ENCODE assay signal across 11 mouse cellular contexts in genomic region chr2:173337666-173338065, GRCm38 (mm10).
DNase-seq lines count a peak whose midpoint lies in the region; ATAC-seq and TF ChIP-seq lines count a peak whose summit lies in the region.
"Had no signal": no experiment of that assay in that cellular context is flagged by ENCODE, and none has a peak within 500 bp of the region (broad histone marks: within the 10 kb centered on the region; RNA-seq: fewer than 3 reads in every experiment).

No protein-coding gene starts in this region.

- no peak for TF ChIP-seq POLR2A in liver, adult 2 months (IDR thresholded peaks at IDR 0.05; ENCODE audit: extremely low read depth, insufficient read depth, low read length)

- TF ChIP-seq CTCF in liver, adult 2 months (IDR thresholded peaks at IDR 0.05; ENCODE audit: low read depth, low read length), result no peak

- H3K9ac ChIP-seq in liver, adult 2 months (ENCODE audit: low read depth, low read length), result no peak overlapping the region
- H3K9ac ChIP-seq in liver, embryonic 11.5 days (ENCODE audit: low read depth, low read length), result no peak overlapping the region
- H3K9ac ChIP-seq: liver, embryonic 15.5 days had no signal

- DNase-seq in liver, adult 2 months (ENCODE audit: extremely low read depth, low read depth, low spot score), result peak; percentile 51
- DNase-seq in liver, embryonic 11.5 days (ENCODE audit: low spot score), result no peak
- peak; percentile 58 for DNase-seq in kidney, adult 9 months
- peak; percentile 10 to 27 for DNase-seq in monocyte, adult 2 months (ENCODE audit: low read depth in 1 of 2, low spot score in 2 of 2)
- no peak for DNase-seq in cerebellum, postnatal 4 days (ENCODE audit: low spot score in 2 of 2)
- DNase-seq in frontal cortex, postnatal 36 days (ENCODE audit: low spot score in 2 of 2), result no peak
- DNase-seq: cerebellum, adult 11-12 months had no signal

- no peaks in the 10 kb centered on the region for H3K36me3 ChIP-seq in liver, adult 2 months (ENCODE audit: control insufficient read depth, insufficient read depth, low read length)
- H3K36me3 ChIP-seq in liver, embryonic 11.5 days (ENCODE audit: control insufficient read depth, insufficient read depth, low read length), result no peaks in the 10 kb centered on the region
- H3K36me3 ChIP-seq: liver, embryonic 15.5 days had no signal

- H3K79me2 ChIP-seq in liver, adult 2 months (ENCODE audit: control insufficient read depth, insufficient read depth, low read length), result no peaks in the 10 kb centered on the region

- whole genome bisulfite sequencing in liver, adult 2 months, result 78% methylated on average over 5 of the region's 5 CpGs
- 44% methylated on average over 5 of the region's 5 CpGs for WGBS in liver, embryonic 11.5 days

- no peaks in the 10 kb centered on the region for H3K27me3 ChIP-seq in liver, adult 2 months (ENCODE audit: control insufficient read depth, insufficient read depth, low read length)
- H3K27me3 ChIP-seq in liver, embryonic 11.5 days (replicated peaks; ENCODE audit: control insufficient read depth, insufficient read depth, low read length), result peaks cover 25% of the 10 kb centered on the region

- ATAC-seq in liver, embryonic 11.5 days (replicated peaks; ENCODE audit: low FRiP score), result no peak
- ATAC-seq in common myeloid progenitor, adult 5-6 weeks (replicated peaks; ENCODE audit: low read depth, poor library complexity, severe bottlenecking), result peak; percentile 85
- ATAC-seq: forebrain, embryonic 16.5 days; hindbrain, embryonic 16.5 days had no signal

- no peak overlapping the region for H3K4me3 ChIP-seq in liver, adult 2 months (ENCODE audit: insufficient read depth, low read depth, low read length)
- H3K4me3 ChIP-seq in liver, embryonic 11.5 days (ENCODE audit: low read depth, low read length), result no peak overlapping the region
- H3K4me3 ChIP-seq: liver, embryonic 15.5 days had no signal

- H3K4me2 ChIP-seq in liver, embryonic 11.5 days, result no peak overlapping the region
- H3K4me2 ChIP-seq: liver, embryonic 15.5 days had no signal

- no peak overlapping the region for H3K27ac ChIP-seq in liver, adult 2 months (replicated peaks; ENCODE audit: insufficient read depth, low read depth, low read length)
- no peak overlapping the region for H3K27ac ChIP-seq in liver, embryonic 11.5 days (ENCODE audit: low read depth, low read length)
- H3K27ac ChIP-seq: liver, embryonic 15.5 days had no signal

- H3K4me1 ChIP-seq in liver, adult 2 months (ENCODE audit: control insufficient read depth, insufficient read depth, low read length), result peaks cover 4% of the 10 kb centered on the region; the same call in 1 of the 2 replicates
- peaks cover 16% of the 10 kb centered on the region for H3K4me1 ChIP-seq in liver, embryonic 11.5 days (replicated peaks; ENCODE audit: control insufficient read depth, insufficient read depth, low read length)
- H3K4me1 ChIP-seq: liver, embryonic 15.5 days had no signal

- H3K9me3 ChIP-seq in liver, embryonic 11.5 days (ENCODE audit: control insufficient read depth, low read length), result no peaks in the 10 kb centered on the region
- H3K9me3 ChIP-seq: liver, embryonic 15.5 days had no signal

Comparison
In these comparisons a context has a peak if more than half of its experiments do, and no peak if none do; other contexts are left out.
1. DNase-seq: peak in liver, adult 2 months (single experiment), kidney, adult 9 months (single experiment) and monocyte, adult 2 months (2 of 2); none in liver, embryonic 11.5 days (single experiment), cerebellum, postnatal 4 days (0 of 2) and frontal cortex, postnatal 36 days (0 of 2).